Mouse (Mus musculus) frontal cortex, postnatal 36 days (tissue): ENCODE results near the gene Ssr2.

ENCODE experiments used
- DNase-seq, 2 experiments: peaks; one replicate each; pipeline ENCODE4 v3.0.0; 2022; ENCODE audit warnings: low spot score in 2 of 2

Gene Ssr2

GRCm38 (mm10) chr3:88575540-88575939 lies at the start of gene Ssr2:
Gene Ssr2 (plus strand): TSS chr3:88575876.
- no peak for DNase-seq

GRCm38 (mm10) chr3:88526157-88527131 lies 49.2 kb upstream of the Ssr2 start:
- peak; percentile 68 to 80 for DNase-seq

DNA sequence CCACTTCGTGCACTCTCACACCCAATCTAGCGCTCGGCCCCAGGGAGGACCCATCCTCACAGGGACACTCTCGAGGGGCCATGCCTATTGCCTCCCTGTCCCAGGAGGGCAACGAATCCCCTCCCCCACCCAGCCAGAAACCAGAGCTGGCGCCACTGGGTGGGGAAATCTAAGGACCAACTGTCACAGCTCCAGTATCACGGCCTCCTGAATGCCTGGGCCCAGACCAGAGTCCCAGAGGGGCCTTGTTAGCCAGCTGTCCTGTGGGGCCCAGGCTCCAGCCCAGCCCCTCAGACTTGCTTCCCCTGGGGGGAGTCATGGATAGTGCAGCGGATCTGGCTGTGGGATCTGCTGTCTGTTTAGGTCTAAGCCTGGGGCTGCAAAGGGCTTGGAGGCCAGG lies 48.1 kb upstream of the Ssr2 start:
- DNase-seq, result no peak

DNA sequence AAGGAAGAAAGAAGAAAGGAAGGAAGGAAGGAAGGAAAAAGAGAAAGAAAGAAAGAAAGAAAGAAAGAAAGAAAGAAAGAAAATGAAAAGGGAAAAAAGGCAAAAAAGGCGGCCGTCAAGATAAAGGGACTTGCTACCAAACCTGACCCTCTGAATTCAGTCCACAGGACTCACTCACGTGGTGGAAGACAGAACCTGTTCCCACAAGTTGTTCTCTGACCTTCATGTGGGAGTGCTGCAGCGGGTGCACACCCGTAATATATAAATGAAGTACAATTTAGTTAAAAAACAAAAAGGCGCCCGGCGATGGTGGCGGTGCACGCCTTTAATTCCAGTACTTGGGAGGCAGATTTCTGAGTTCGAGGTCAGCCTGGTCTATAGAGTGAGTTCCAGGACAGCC lies 47.0 kb upstream of the Ssr2 start:
- DNase-seq, result no peak

GRCm38 (mm10) chr3:88529204-88530000 lies 46.3 kb upstream of the Ssr2 start:
- no peak for DNase-seq

DNA sequence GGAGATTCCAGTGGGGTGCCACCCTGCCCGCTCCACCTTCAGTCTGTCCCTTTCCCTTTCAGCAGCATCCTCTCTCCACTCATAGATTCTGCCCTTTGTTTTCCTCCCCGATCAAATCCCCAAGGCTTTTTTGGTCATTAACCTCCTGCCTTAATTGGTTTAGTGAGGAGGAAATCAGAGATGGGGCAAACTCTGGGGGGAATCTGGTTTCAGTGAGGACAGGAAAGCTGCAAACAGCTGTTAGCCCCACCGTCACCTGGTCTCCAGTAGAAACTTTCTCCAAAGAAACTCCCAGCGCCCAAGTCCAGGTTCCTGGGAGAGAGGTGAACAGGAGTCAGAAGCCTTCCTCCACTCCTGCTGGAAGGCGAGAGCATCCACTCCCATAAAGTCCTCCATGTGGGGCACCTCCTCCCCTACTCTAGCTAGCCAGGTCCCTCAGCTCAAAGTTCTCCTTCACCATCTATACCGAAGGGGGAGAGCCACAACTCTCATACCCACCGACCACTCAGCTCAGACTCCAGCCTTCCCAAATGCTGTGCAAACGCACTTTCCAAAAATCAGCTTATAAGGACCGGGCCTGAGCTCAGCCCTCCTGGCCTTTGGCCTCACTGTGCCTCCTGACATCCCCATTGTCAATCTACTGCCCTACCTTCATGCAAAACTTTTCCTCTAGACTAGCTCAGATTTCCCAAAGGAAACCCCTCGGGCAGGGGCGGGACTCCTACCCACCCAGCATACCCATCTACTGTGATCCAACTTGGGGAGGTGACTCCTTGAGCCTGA lies 45.4 kb upstream of the Ssr2 start:
- no peak for DNase-seq

DNA sequence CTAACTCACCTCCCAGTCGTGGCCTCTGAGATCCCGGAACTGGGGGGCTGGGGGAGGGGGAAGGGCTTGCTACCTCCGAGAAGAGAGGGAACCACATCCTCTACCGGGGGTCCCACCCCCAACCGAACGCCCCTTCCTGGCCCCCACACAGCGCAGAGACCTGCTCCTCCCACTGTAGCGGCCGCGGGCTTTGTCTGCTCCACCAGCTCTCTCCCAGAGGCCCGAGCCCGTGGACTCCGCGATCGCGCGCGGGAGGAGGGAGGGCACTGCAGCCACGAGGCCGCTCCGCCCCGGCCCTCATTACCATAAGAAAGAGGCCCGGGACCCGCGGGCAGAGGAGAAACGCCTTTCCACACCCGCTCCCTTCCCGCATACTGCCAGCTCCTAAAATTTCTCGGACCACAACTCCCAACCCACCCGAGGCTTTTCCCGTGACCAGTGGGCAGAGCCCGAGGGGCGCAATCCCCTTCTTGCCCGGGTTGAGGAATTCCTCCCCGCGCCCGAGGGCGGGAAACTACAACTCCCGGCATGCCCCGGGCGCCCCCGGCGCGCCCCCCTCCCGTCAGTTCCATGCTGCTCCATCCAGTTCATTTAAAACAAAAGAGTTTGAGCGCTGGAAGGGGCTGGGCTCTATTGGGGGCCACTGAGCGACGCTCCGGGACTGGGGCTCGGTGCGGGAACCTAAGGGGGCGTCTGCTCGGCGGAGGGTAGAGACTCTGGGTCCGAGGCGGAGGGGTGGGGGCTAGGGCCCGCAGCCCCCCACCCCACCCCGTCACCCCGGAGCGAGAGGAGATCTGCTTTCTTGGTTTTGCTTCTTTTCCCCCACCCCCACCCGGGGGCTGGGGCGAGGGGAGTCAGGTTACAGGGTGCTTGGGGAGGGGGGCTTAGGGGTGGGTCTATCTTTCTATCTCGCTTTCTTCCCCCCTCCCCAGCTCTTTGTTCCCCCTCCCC lies 44.1 kb upstream of the Ssr2 start:
- DNase-seq, result peak; percentile 85 to 89

- DNase-seq, result no peak
These were observed 43.4 kb upstream of the Ssr2 start, which contains the start of gene Mex3a for GRCm38 (mm10) chr3:88532299-88532674. Gene Mex3a (plus strand): TSS chr3:88532395.

GRCm38 (mm10) chr3:88532689-88533511 lies 42.8 kb upstream of the Ssr2 start:
- DNase-seq, result no peak

DNA sequence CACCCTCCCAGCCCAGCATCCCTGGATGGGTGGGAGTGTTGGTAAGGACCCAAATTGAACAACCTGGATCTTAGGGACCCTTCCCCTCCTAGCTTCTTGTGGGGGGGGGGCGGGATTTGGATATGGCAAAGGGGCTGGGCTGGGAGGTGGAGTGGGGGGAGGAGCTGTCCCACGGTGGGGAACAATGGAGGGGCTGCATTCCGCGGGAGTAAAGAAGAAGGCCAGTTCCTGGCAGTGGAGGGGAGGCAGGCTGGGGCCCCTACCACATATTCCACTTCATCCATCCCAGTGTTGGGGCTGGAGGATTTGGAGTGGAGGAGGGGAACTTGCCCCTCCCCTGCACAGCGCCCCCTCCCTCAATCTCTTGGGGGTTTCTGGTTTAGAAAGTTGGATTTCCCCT lies 42.0 kb upstream of the Ssr2 start:
- DNase-seq, result no peak

- DNase-seq, result no peak
These were observed 40.7 kb upstream of the Ssr2 start for GRCm38 (mm10) chr3:88535005-88535404.

- no peak for DNase-seq
These were observed 40.1 kb upstream of the Ssr2 start for GRCm38 (mm10) chr3:88535527-88535926.

DNA sequence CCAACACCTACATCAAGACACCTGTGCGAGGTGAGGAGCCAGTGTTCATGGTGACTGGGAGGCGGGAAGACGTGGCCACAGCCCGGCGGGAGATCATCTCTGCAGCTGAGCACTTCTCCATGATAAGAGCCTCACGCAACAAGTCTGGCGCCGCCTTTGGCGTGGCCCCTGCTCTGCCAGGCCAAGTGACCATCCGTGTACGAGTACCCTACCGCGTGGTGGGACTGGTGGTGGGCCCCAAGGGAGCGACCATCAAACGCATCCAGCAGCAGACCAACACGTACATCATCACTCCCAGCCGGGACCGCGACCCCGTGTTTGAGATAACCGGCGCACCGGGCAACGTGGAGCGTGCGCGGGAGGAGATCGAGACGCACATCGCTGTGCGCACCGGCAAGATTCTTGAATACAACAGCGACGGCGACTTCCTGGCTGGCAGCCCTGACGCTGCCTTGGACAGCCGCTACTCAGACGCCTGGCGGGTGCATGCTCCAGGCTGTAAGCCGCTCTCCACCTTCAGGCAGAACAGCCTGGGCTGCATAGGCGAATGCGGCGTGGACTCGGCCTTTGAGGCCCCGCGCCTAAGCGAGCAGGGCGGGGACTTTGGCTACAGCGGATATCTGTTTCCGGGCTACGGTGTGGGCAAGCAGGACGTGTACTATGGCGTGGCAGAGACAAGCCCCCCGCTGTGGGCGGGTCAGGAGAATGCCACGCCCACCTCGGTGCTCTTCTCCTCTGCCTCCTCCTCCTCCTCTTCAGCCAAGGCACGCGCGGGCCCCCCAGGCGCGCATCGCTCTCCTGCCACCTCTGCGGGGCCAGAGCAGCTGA lies 39.4 kb upstream of the Ssr2 start:
- DNase-seq, result peak; percentile 68 to 82

DNA sequence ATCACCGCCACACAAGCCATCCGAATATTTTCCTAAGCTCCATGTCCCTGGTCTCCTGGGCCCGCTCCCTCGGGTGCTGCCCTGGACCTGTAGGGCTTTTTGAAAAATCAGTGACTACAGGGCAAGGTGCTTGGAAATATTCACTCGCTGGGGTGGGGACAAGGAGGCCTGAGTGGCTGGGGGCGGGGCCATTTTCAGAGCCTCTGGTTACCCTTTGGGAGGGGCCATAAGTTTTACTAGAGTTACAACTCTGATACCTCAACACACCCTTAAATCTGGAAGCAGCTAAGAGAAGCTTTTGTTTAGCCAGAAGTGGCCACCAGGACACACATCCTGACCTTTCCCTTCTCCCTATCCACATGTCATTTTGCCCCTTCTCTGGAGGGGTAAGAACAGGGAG lies 38.5 kb upstream of the Ssr2 start:
- no peak for DNase-seq

GRCm38 (mm10) chr3:88538271-88539145 lies 37.2 kb upstream of the Ssr2 start:
- DNase-seq, result no peak

GRCm38 (mm10) chr3:88539397-88539796 lies 36.3 kb upstream of the Ssr2 start:
- no peak for DNase-seq

GRCm38 (mm10) chr3:88540085-88540484 lies 35.6 kb upstream of the Ssr2 start:
- no peak for DNase-seq
